Mouse (Mus musculus): ENCODE measurements around the gene Arhgdia. TPM values are rescaled to one million over a fixed set of nuclear protein-coding genes. Genes with fewer than 3 reads are reported as not detected.

Arhgdia gene
- polyA plus RNA-seq, 1 experiment from 2014 or later, result 449 TPM

DNA sequence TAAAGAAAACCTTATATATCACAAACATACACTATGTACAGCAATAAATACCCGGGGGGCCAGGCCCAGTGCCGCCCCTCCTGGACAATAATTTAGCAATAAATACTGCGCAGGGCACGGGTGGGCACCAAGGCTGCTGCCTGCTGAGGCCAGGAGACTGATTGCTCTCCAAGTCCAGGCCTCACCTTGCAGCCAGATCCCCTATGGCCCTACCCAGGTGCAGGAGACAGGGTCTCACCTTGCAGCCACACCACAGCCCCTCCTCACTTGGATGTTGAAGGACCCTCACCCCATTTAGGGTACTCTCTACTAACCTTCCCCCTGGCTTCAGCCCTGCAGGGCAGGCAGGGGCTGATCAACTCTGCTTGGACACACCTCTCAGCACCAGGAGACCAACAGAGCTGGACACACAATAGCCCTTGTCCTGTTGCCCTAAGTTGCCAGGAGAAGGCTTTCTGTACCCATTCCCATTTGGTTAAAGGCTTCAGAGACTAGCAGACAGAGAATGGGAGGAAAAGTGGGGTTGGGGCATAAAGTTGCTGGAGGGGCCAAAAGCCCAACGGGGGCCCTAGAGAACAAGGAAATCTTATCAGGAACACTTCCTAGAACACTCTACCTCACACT, 43.8 kb upstream of the Arhgdia start, which contains the start of gene Sirt7:
TSS of gene Sirt7 (minus strand) at position 89 of the 624 bp plus-strand sequence.
- DNase-seq (ENCODE audit: low spot score) (no peak), ATAC-seq (peak; percentile 21; the same call in 1 of the 2 replicates)
- peak within 1 kb of the TSS; percentile 98 for H3K4me3 ChIP-seq (ENCODE audit: low read depth, low read length)
- H3K9ac ChIP-seq (ENCODE audit: low read length), result peak within 1 kb of the TSS; percentile 87
- H3K4me2 ChIP-seq (ENCODE audit: low read length), result peak within 1 kb of the TSS; percentile 95
- peak within 1 kb of the TSS; percentile 80 for H3K27ac ChIP-seq (ENCODE audit: low read depth, low read length)
- H3K27me3 ChIP-seq (replicated peaks; ENCODE audit: control insufficient read depth, insufficient read depth, low read length), result no peaks in the 10 kb centered on the region
- 24% methylated on average over 5 of the region's 5 CpGs for WGBS
- no peaks in the 10 kb centered on the region for H3K9me3 ChIP-seq (replicated peaks; ENCODE audit: control insufficient read depth, low read length)
- peaks cover 9% of the 10 kb centered on the region for H3K4me1 ChIP-seq (ENCODE audit: control insufficient read depth, insufficient read depth, low read length)
- H3K36me3 ChIP-seq (ENCODE audit: control insufficient read depth, insufficient read depth, low read length), result peaks cover 59% of the 10 kb centered on the region

- H3K4me3 ChIP-seq (ENCODE audit: low read depth, low read length), result peak overlapping the region; percentile 98
- no peaks in the 10 kb centered on the region for H3K9me3 ChIP-seq (replicated peaks; ENCODE audit: control insufficient read depth, low read length)
- under 1% methylated on average over 52 of the region's 53 CpGs for WGBS
- H3K4me1 ChIP-seq (ENCODE audit: control insufficient read depth, insufficient read depth, low read length), result peaks cover 9% of the 10 kb centered on the region
- peak; percentile 93 for DNase-seq (ENCODE audit: low spot score)
- peak; percentile 86 for ATAC-seq
- no peaks in the 10 kb centered on the region for H3K27me3 ChIP-seq (replicated peaks; ENCODE audit: control insufficient read depth, insufficient read depth, low read length)
- H3K27ac ChIP-seq (ENCODE audit: low read depth, low read length), result peak overlapping the region; percentile 80
- peak overlapping the region; percentile 87 for H3K9ac ChIP-seq (ENCODE audit: low read length)
- peak overlapping the region; percentile 95 for H3K4me2 ChIP-seq (ENCODE audit: low read length)
- H3K36me3 ChIP-seq (ENCODE audit: control insufficient read depth, insufficient read depth, low read length), result peaks cover 65% of the 10 kb centered on the region
Observed at GRCm38 (mm10) chr11:120624680-120625111, 43.3 kb upstream of the Arhgdia start.

- WGBS, result 15% methylated on average over 27 of the region's 30 CpGs
- Histone ChIP-seq H3K4me3 (ENCODE audit: low read depth, low read length) (peak overlapping the region; percentile 98), H3K36me3 (ENCODE audit: control insufficient read depth, insufficient read depth, low read length) (peaks cover 63% of the 10 kb centered on the region), H3K4me1 (ENCODE audit: control insufficient read depth, insufficient read depth, low read length) (peaks cover 9% of the 10 kb centered on the region), H3K4me2 (ENCODE audit: low read length) (peak overlapping the region; percentile 95), H3K27ac (ENCODE audit: low read depth, low read length) (peak overlapping the region; percentile 80), H3K27me3 (replicated peaks; ENCODE audit: control insufficient read depth, insufficient read depth, low read length) (no peaks in the 10 kb centered on the region), H3K9ac (ENCODE audit: low read length) (peak overlapping the region; percentile 87), H3K9me3 (replicated peaks; ENCODE audit: control insufficient read depth, low read length) (no peaks in the 10 kb centered on the region)
- ATAC-seq (peak; percentile 73), DNase-seq (ENCODE audit: low spot score) (peak; percentile 54)
Observed at GRCm38 (mm10) chr11:120623961-120624679, 42.7 kb upstream of the Arhgdia start.

DNA sequence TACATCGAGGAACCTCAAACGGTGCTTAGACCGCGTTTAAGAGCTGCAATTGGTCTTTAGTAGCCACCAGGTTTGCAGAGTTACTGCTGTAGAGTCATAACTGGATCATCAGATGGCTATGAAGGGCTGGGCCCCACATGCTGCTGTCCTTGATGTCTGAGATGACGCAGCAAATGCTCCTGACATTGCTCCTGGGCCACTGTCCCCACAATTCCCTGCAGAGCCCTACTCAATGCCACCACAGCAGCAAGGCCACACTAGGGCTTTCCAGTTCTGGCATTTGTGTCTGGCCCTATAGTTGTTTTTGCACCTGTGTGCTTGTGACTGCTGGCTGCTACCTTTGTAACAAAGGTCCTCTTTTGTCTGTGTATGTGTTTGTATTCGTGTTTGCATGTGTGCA, 41.4 kb upstream of the Arhgdia start:
- Histone ChIP-seq H3K27ac (ENCODE audit: low read depth, low read length) (no peak overlapping the region), H3K36me3 (ENCODE audit: control insufficient read depth, insufficient read depth, low read length) (peaks cover 64% of the 10 kb centered on the region), H3K4me3 (ENCODE audit: low read depth, low read length) (no peak overlapping the region), H3K4me2 (ENCODE audit: low read length) (no peak overlapping the region), H3K4me1 (ENCODE audit: control insufficient read depth, insufficient read depth, low read length) (peaks cover 9% of the 10 kb centered on the region), H3K9me3 (replicated peaks; ENCODE audit: control insufficient read depth, low read length) (no peaks in the 10 kb centered on the region), H3K9ac (ENCODE audit: low read length) (no peak overlapping the region), H3K27me3 (replicated peaks; ENCODE audit: control insufficient read depth, insufficient read depth, low read length) (no peaks in the 10 kb centered on the region)
- WGBS, result 91% methylated on average over 6 of the region's 6 CpGs
- no peak for DNase-seq (ENCODE audit: low spot score)
- ATAC-seq, result no peak

DNA sequence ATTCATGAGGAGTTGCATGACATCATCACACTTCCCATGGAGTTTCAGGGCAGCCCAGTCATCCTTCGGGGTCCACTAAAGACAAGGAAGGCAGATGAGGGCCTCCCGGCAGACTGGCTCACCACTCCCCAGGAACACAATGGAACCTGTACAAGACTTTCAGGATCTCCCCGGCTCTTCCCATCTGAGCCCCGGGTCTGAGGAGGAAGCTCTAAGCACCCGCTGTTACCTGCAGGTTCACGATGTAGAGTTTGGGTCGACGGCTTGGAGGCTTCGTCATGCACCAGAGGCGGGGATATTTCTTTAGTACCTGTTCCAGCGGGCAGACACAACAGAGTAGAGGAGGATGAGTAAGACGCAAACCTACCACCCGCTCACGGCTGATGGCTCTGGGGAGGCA, 38.8 kb upstream of the Arhgdia start:
- no peaks in the 10 kb centered on the region for H3K9me3 ChIP-seq (replicated peaks; ENCODE audit: control insufficient read depth, low read length)
- no peak overlapping the region for H3K27ac ChIP-seq (ENCODE audit: low read depth, low read length)
- no peak overlapping the region for H3K9ac ChIP-seq (ENCODE audit: low read length)
- peaks cover 53% of the 10 kb centered on the region for H3K36me3 ChIP-seq (ENCODE audit: control insufficient read depth, insufficient read depth, low read length)
- WGBS, result 93% methylated on average over 14 of the region's 14 CpGs
- DNase-seq (ENCODE audit: low spot score), result no peak
- H3K27me3 ChIP-seq (replicated peaks; ENCODE audit: control insufficient read depth, insufficient read depth, low read length), result no peaks in the 10 kb centered on the region
- no peak overlapping the region for H3K4me3 ChIP-seq (ENCODE audit: low read depth, low read length)
- H3K4me2 ChIP-seq (ENCODE audit: low read length), result no peak overlapping the region
- peaks cover 15% of the 10 kb centered on the region for H3K4me1 ChIP-seq (ENCODE audit: control insufficient read depth, insufficient read depth, low read length)
- no peak for ATAC-seq

DNA sequence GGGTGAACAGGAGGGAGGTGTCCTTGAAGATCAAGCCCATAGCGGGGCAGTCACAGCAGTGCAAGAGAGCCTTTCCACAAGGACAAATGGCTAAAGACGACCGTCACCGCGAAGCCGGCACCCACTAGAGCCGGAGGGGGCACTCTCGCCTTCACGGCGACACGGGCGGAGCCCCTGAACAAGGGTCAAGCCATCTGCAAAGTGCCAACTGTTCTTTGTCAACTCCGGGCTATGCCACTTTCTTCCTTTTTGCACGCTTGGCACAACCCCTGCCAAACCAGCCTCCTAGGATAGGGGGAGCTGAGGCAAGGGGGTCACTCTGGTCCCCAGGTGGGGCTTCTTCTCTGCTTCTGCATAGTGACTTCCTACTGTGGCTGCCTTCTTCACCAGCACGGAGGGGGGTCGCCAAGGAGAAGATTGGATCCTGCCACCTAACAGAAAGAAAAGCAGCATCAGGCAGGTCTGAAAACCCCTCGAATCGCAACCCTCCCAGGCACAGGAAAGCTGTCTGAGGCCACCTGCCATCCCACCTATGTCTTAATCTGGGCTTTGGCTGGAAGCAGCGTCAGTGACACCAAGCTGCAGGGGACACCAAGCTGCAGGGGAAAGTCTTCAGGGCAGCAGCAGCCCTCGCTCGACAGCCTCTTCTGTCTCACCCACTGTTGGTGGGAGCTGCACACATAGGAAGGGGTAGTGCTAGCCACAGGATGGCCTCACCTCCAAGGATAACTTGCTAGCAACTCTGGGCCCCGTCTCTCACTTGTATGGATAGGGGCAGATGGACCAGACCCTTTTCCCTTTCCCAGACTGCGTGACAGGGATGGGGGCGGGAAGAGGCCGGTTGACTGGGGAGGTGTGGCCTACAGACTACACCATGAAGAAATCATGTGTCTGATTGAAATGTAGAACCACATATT, 37.5 kb upstream of the Arhgdia start:
- no peak overlapping the region for H3K9ac ChIP-seq (ENCODE audit: low read length)
- H3K9me3 ChIP-seq (replicated peaks; ENCODE audit: control insufficient read depth, low read length), result no peaks in the 10 kb centered on the region
- no peak overlapping the region for H3K4me3 ChIP-seq (ENCODE audit: low read depth, low read length)
- no peak overlapping the region for H3K27ac ChIP-seq (ENCODE audit: low read depth, low read length)
- peaks cover 9% of the 10 kb centered on the region for H3K4me1 ChIP-seq (ENCODE audit: control insufficient read depth, insufficient read depth, low read length)
- peaks cover 58% of the 10 kb centered on the region for H3K36me3 ChIP-seq (ENCODE audit: control insufficient read depth, insufficient read depth, low read length)
- no peak for ATAC-seq
- 93% methylated on average over 25 of the region's 25 CpGs for WGBS
- no peak for DNase-seq (ENCODE audit: low spot score)
- H3K27me3 ChIP-seq (replicated peaks; ENCODE audit: control insufficient read depth, insufficient read depth, low read length), result no peaks in the 10 kb centered on the region
- no peak overlapping the region for H3K4me2 ChIP-seq (ENCODE audit: low read length)

GRCm38 (mm10) chr11:120617519-120618112, 36.2 kb upstream of the Arhgdia start, which contains the start of gene Pcyt2:
Gene Pcyt2 (minus strand): TSS chr11:120617936.
- ATAC-seq (peak; percentile 97), DNase-seq (ENCODE audit: low spot score) (peak; percentile 94)
- 1% methylated on average over 56 of the region's 56 CpGs for WGBS
- no peaks in the 10 kb centered on the region for H3K27me3 ChIP-seq (replicated peaks; ENCODE audit: control insufficient read depth, insufficient read depth, low read length)
- H3K9ac ChIP-seq (ENCODE audit: low read length), result peak within 1 kb of the TSS; percentile 90
- peak within 1 kb of the TSS; percentile 84 for H3K4me3 ChIP-seq (ENCODE audit: low read depth, low read length)
- peaks cover 61% of the 10 kb centered on the region for H3K36me3 ChIP-seq (ENCODE audit: control insufficient read depth, insufficient read depth, low read length)
- H3K4me1 ChIP-seq (ENCODE audit: control insufficient read depth, insufficient read depth, low read length), result peaks cover 8% of the 10 kb centered on the region
- peak within 1 kb of the TSS; percentile 60; the same call in 1 of the 2 replicates for H3K27ac ChIP-seq (ENCODE audit: low read depth, low read length)
- no peaks in the 10 kb centered on the region for H3K9me3 ChIP-seq (replicated peaks; ENCODE audit: control insufficient read depth, low read length)
- peak within 1 kb of the TSS; percentile 82 for H3K4me2 ChIP-seq (ENCODE audit: low read length)

DNA sequence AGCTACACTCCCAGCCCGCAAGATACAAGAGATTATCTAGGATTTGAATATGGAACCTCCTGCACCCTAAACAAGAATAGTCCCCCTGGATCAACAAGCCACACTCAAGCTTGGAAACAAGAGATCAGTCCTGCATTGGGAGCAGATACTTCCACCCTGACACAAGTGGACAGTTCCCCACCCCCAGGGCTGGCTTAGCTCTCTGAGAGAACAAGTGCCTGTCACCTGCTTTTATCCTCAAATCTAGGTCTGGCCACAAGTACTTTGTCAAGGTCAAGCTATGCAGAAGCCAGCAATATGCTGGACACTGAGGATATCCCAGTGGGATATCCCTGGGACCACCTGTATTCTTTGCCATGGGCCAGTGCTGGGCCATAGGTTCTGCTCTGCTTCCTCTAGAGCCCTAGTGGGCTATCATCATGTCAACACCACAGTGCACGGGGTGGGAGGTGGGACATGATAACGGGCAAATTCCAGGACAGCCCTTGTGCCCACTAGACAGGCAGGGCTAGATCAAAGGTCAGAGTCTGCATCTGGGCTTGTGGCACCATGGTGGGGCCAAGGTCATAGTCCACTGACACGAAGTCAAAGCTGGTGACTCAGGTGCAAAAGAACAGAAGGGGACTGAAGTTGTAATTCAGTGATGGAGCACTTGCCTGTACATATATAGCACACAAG, 35.3 kb upstream of the Arhgdia start:
- peak overlapping the region; percentile 84 for H3K4me3 ChIP-seq (ENCODE audit: low read depth, low read length)
- H3K4me1 ChIP-seq (ENCODE audit: control insufficient read depth, insufficient read depth, low read length), result peaks cover 8% of the 10 kb centered on the region
- WGBS, result 53% methylated on average over 4 of the region's 4 CpGs
- H3K9me3 ChIP-seq (replicated peaks; ENCODE audit: control insufficient read depth, low read length), result no peaks in the 10 kb centered on the region
- DNase-seq (ENCODE audit: low spot score) (no peak), ATAC-seq (no peak)
- peak overlapping the region; percentile 82 for H3K4me2 ChIP-seq (ENCODE audit: low read length)
- H3K36me3 ChIP-seq (ENCODE audit: control insufficient read depth, insufficient read depth, low read length), result peaks cover 62% of the 10 kb centered on the region
- H3K27me3 ChIP-seq (replicated peaks; ENCODE audit: control insufficient read depth, insufficient read depth, low read length), result no peaks in the 10 kb centered on the region
- 0 out of 2 replicates have a peak overlapping the region, but pooled peaks have one; percentile 60 for H3K27ac ChIP-seq (ENCODE audit: low read depth, low read length)
- peak overlapping the region; percentile 90 for H3K9ac ChIP-seq (ENCODE audit: low read length)
